Mouse (Mus musculus) neural tube, embryonic 15.5 days (tissue): ENCODE results near the gene Cdc42ep4. TPM values are rescaled to one million over a fixed set of nuclear protein-coding genes. Genes with fewer than 3 reads are reported as not detected.
A peak's percentile ranks its signal among the peaks of the same experiment; 100 is the strongest.

Experiments used
- ATAC-seq: fragments of 200-750 bp; cut with Nextera tagmentation; 2 replicates; pipeline ENCODE4 v1.8.0; 2017; ENCODE audit warnings: mild to moderate bottlenecking, moderate TSS enrichment, moderate library complexity; ENCODE audit not compliant: low FRiP score
- H3K27ac ChIP-seq: fragments of 300-500 bp; sonication (generic); replicated peaks from 2 replicates; pipeline ENCODE4 v1.5.1; 2015; ENCODE audit warnings: mild to moderate bottlenecking, inconsistent platforms
- H3K27me3 ChIP-seq: fragments of 300-500 bp; sonication (generic); replicated peaks from 2 replicates; pipeline ENCODE4 v1.6.1; 2015; ENCODE audit warnings: inconsistent platforms
- H3K36me3 ChIP-seq: fragments of 300-500 bp; sonication (generic); 2 replicates; pipeline ENCODE4 v1.6.1; 2015; ENCODE audit warnings: inconsistent platforms
- H3K4me1 ChIP-seq: fragments of 300-500 bp; sonication (generic); 2 replicates; pipeline ENCODE4 v1.6.1; 2015; ENCODE audit warnings: inconsistent platforms
- H3K4me2 ChIP-seq: fragments of 300-500 bp; sonication (generic); 2 replicates; pipeline ENCODE4 v1.6.1; 2015; ENCODE audit warnings: inconsistent platforms, mild to moderate bottlenecking, moderate library complexity
- H3K4me3 ChIP-seq: fragments of 300-500 bp; sonication (generic); replicated peaks from 2 replicates; pipeline ENCODE4 v1.5.1; 2015; ENCODE audit warnings: mild to moderate bottlenecking, inconsistent platforms
- H3K9ac ChIP-seq: fragments of 300-500 bp; sonication (generic); replicated peaks from 2 replicates; pipeline ENCODE4 v1.6.1; 2015; ENCODE audit warnings: mild to moderate bottlenecking, inconsistent platforms
- H3K9me3 ChIP-seq: fragments of 300-500 bp; sonication (generic); replicated peaks from 2 replicates; pipeline ENCODE4 v1.6.1; 2016; ENCODE audit warnings: inconsistent platforms
- WGBS: fragments of 180-500 bp; shearing (Covaris S2); methylation state at CpG from one replicate; pipeline ENCODE4 v1.1.7; 2015; ENCODE audit warnings: mixed read lengths; 5-methylcytosine and 5-hydroxymethylcytosine counted together
- polyA plus RNA-seq: library from polyadenylated mRNA; unstranded; fragments of >200 nt; fragmentation: Nextera tagmentation; extraction: Ambion mirVana; gene quantifications from 2 replicates; pipeline ENCODE4 v1.2.1, GENCODE M21; 2015

Gene Cdc42ep4
- polyA plus RNA-seq, 1 experiment from 2014 or later: 58.6 TPM

DNA sequence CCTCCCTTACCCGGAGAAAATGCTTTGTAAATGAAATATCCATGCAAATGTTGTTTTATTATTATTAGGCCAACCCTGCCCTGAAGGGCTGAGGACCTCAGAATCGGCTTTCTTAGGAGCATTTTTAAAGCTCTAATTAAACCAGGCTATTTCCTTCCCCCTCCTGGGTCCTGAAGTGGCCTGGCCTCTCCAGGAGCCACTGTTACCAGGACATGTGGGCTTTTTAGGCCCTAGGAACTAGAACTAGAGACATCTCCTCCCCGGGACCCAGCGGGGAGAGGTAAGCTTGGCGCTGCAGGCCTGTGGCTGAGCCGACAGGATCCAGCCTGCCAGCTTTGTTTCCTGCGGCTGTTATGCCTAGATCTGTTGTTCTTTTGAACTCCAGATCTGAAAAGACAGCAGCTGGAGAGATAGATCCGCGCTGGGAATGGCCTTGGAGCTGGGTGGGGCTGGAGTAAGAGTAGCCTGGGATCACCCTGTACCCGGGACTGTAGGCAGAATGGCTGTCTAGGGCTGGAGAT, 41.4 kb downstream of the Cdc42ep4 start:
- H3K4me1 ChIP-seq: peaks cover 18% of the 10 kb centered on the region
- 0 out of 2 replicates have a peak, but pooled peaks cover 4% of the 10 kb centered on the region for H3K36me3 ChIP-seq
- no peak overlapping the region for H3K4me2 ChIP-seq
- 0 out of 2 replicates have a peak, but pooled peaks cover 9% of the 10 kb centered on the region for H3K27me3 ChIP-seq
- H3K27ac ChIP-seq: peak overlapping the region; percentile 38
- ATAC-seq: no peak; the same call in 1 of the 2 replicates
- WGBS: 4% methylated on average over 10 of the region's 10 CpGs
- H3K9ac ChIP-seq: no peak overlapping the region; the same call in 1 of the 2 replicates
- H3K9me3 ChIP-seq: no peaks in the 10 kb centered on the region
- H3K4me3 ChIP-seq: no peak overlapping the region

DNA sequence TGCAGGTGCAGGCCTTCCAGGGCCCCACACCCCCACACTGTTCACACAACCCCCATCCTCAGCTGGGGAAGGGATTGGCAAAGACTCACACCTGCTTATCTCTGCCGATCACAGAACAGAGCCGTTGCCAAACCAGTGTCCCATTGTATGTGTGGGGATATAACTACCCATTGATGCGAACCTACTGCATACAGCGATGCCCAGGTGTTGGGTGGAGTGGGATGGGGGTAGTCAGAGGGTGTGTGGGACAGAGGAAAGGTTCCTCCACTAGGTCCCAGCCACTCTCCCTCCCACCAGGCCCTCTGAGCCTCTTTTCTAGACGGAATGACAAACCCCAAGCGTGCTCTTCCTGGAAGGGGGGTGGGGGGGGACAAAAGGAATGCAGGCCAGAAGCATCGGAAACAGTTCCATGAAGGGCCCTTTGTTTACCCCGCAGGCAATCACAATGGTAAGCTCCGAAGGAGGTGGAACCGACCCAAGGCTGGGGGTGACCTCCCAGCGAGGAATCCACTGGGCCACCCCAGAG, 41.9 kb downstream of the Cdc42ep4 start, which contains the start of gene Cpsf4l:
Cpsf4l (minus strand) TSS at position 287 of the 526 bp plus-strand sequence.
- peak; percentile 44 for ATAC-seq
- H3K36me3 ChIP-seq: 0 out of 2 replicates have a peak, but pooled peaks cover 4% of the 10 kb centered on the region
- H3K27me3 ChIP-seq: 0 out of 2 replicates have a peak, but pooled peaks cover 9% of the 10 kb centered on the region
- no peak within 1 kb of the TSS for H3K4me3 ChIP-seq
- H3K9me3 ChIP-seq: no peaks in the 10 kb centered on the region
- no peak within 1 kb of the TSS; the same call in 1 of the 2 replicates for H3K9ac ChIP-seq
- WGBS: 8% methylated on average over 11 of the region's 11 CpGs
- H3K4me1 ChIP-seq: peaks cover 18% of the 10 kb centered on the region
- H3K27ac ChIP-seq: peak within 1 kb of the TSS; percentile 38
- H3K4me2 ChIP-seq: no peak within 1 kb of the TSS

DNA sequence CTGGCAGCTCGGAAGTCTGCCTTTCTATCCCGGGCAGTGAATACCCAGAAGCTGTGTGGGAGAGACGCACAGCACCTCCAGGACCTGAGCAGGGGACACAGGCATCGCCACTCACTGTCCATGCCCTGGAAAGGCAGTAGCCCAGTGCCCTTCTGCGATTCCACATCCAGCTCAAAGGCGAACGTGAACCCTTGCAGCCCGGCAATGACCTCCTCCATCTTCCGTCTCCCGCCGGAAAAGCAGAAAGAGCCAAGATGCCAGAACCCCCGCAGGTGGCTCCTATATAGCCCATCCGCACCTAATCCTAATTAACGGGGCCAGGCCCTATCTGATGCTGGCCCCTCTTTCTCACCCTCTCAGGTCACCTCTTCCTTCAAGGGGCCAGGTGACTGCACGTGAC, 42.4 kb downstream of the Cdc42ep4 start:
- Histone ChIP-seq H3K27me3 (0 out of 2 replicates have a peak, but pooled peaks cover 9% of the 10 kb centered on the region), H3K9ac (no peak overlapping the region), H3K9me3 (no peaks in the 10 kb centered on the region), H3K4me3 (no peak overlapping the region), H3K27ac (no peak overlapping the region), H3K4me1 (peaks cover 18% of the 10 kb centered on the region), H3K4me2 (no peak overlapping the region), H3K36me3 (0 out of 2 replicates have a peak, but pooled peaks cover 4% of the 10 kb centered on the region)
- 19% methylated on average over 15 of the region's 15 CpGs for WGBS
- ATAC-seq: no peak

DNA sequence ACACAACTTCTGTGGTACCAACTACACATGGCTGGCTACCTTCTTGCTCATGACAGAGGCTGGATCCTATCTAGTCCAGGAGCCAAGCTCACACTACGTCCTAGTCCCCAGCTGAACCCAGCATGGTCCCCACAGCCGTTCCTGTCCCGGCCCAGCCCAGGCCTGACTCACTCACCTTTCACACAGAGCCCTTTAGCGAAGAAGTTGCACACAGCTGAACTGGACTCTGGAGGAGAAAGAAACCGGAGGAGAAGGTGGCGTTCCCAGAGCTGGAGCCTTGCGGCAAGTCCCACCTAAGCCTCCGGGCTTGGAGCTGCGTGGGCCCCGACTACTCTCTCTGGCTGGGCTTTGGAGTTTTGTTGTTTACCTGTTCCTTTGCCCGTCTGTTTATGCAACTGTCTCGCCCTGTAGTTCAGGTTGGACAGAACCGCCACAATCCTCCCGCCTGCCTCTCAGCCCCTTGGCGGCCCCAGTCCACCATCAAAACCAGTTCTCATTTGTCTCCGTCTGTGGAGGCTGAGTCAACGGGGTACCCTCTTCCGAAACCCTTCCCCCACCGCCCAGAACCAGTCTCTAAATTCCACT, 43.0 kb downstream of the Cdc42ep4 start:
- Histone ChIP-seq H3K4me1 (peaks cover 18% of the 10 kb centered on the region), H3K4me2 (no peak overlapping the region), H3K9ac (no peak overlapping the region), H3K27me3 (0 out of 2 replicates have a peak, but pooled peaks cover 9% of the 10 kb centered on the region), H3K27ac (no peak overlapping the region), H3K9me3 (no peaks in the 10 kb centered on the region), H3K36me3 (0 out of 2 replicates have a peak, but pooled peaks cover 4% of the 10 kb centered on the region), H3K4me3 (no peak overlapping the region)
- WGBS: 58% methylated on average over 19 of the region's 19 CpGs
- no peak for ATAC-seq

DNA sequence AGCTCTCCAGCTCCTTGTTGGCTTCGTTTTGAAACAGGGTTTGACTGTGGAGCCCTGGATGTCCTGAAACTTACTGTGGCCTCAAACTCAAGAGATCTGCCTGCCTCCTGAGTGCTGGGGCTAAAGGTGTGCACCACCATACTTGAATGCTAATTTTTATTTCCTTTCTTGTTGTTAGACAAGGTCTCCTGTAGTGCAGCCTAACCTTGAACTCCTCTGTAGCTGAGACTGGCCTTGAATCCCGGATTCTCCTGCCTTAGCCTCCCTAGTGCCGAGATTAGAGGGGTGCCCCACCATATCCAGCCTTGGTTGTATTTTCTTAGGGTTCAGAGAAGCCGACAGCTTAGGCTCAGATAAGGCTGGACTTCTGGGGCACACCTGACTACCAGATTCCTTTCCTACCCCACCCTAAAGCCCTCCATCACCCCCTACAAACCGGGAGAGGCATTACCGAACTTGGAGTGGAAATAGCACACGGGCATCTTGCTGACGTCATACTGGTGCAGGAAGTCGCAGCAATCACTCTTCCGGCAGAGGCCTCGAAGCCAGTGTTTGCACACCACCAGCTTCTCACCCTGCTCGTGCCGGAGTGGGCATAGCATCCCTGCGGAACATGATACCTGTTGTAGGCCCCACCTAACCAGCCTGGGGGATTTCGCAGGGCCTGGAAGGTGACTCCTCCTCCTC, 45.6 kb downstream of the Cdc42ep4 start:
- WGBS: 90% methylated on average over 15 of the region's 15 CpGs
- Histone ChIP-seq H3K27ac (no peak overlapping the region), H3K4me2 (no peak overlapping the region), H3K9me3 (no peaks in the 10 kb centered on the region), H3K4me3 (no peak overlapping the region), H3K27me3 (0 out of 2 replicates have a peak, but pooled peaks cover 9% of the 10 kb centered on the region), H3K9ac (no peak overlapping the region), H3K4me1 (peaks cover 18% of the 10 kb centered on the region), H3K36me3 (0 out of 2 replicates have a peak, but pooled peaks cover 4% of the 10 kb centered on the region)
- no peak for ATAC-seq

DNA sequence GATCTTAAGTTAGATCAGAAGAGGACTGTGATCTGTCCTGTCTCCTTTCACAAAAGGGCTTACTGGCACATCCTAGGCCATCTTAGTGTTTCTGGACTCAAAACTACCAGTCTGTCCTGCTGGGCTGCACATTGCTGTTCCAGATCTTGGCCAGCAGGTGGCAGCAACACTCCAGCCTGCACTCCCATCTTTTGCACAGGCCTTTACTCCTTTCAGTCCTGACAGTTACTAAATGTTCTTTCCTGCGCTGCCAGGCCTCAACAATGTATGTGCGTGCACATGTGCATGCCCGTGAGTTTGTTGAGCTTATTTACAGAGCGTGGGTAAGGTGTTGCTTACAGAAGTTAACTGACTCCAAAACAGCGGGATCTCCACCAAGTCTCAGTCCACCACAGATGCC, 47.9 kb downstream of the Cdc42ep4 start:
- WGBS: 38% methylated on average over 5 of the region's 5 CpGs
- no peak; the same call in 1 of the 2 replicates for ATAC-seq
- Histone ChIP-seq H3K27me3 (0 out of 2 replicates have a peak, but pooled peaks cover 3% of the 10 kb centered on the region), H3K9ac (no peak overlapping the region), H3K9me3 (no peaks in the 10 kb centered on the region), H3K27ac (no peak overlapping the region), H3K36me3 (peaks cover 5% of the 10 kb centered on the region; the same call in 1 of the 2 replicates), H3K4me2 (no peak overlapping the region), H3K4me3 (no peak overlapping the region), H3K4me1 (no peaks in the 10 kb centered on the region)

DNA sequence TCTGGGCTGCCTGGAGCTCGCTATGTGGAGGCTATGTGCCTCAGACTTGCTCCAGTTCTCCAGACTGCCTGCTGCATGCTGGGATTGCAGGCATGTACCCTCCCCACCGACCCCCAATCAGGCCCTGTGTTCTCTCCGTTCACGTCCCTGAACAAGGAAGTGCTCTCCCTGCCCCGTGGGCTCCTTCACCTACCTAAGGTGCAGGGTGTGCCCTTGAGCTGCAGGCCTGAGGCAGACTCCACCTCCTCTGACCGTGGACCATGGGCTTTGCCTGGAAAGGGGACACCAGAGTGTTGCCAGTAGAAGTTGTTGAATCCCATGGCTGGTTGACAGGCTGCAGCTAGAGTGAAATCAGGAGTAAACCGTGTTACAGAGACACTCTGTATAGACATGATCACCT, 52.0 kb downstream of the Cdc42ep4 start:
- Histone ChIP-seq H3K4me3 (no peak overlapping the region), H3K36me3 (peaks cover 27% of the 10 kb centered on the region), H3K4me1 (no peaks in the 10 kb centered on the region), H3K9ac (no peak overlapping the region), H3K27me3 (no peaks in the 10 kb centered on the region), H3K27ac (no peak overlapping the region), H3K9me3 (no peaks in the 10 kb centered on the region), H3K4me2 (no peak overlapping the region)
- WGBS: 90% methylated on average over 7 of the region's 7 CpGs
- no peak for ATAC-seq

DNA sequence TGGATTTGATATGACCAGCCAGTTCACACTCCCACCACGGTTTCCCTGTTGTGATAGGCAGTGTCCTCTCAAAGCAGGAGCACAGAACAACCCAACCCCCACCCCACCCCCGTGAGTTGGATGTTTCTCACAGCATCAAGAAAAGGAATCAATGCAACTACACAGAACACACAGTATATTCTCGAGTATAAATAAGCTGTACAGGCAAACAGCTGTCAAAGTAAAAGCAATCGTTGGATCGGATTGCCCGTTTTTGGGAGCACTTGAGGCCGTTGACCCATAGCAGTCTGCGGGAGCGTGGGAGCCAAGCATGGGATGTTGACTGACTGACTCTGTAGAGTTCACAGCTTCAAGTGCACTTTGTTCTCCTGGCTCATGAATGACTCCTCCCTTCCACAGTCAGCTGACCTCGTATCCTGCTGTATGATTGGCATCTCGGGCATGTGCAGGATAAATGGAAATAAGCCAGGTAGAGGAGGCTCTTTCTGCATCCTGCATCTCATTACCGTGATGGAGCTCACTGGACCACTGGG, 53.6 kb downstream of the Cdc42ep4 start:
- H3K9ac ChIP-seq: no peak overlapping the region
- no peaks in the 10 kb centered on the region for H3K9me3 ChIP-seq

DNA sequence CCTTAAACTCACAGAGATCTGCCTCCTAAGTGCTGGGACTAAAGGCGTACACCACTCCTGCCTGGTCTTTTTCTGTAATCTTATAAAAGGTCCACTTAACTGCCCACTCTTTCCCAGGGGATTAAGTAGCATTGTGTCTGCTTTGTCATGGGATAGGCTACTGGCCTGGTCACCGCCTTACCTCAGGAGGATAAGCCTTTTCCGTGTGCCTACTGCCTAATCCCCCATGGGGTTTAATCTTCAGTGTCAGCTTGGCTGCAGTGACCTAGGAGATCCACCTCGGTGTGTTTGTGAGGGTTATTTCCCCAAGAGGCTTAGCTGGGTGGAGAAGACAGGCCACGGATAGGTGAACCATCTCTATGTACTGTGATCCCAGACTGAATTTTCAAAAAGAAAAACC, 54.1 kb downstream of the Cdc42ep4 start:
- Histone ChIP-seq H3K9me3 (no peaks in the 10 kb centered on the region), H3K4me2 (no peak overlapping the region), H3K27ac (no peak overlapping the region), H3K27me3 (no peaks in the 10 kb centered on the region), H3K4me3 (no peak overlapping the region), H3K9ac (no peak overlapping the region), H3K36me3 (peaks cover 46% of the 10 kb centered on the region), H3K4me1 (no peaks in the 10 kb centered on the region)
- ATAC-seq: no peak
- WGBS: 87% methylated on average over 5 of the region's 5 CpGs

More for the DNA sequence above, 53.6 kb downstream of the Cdc42ep4 start:
- ATAC-seq: no peak
- WGBS: 85% methylated on average over 12 of the region's 12 CpGs
- H3K4me2 ChIP-seq: no peak overlapping the region
- peaks cover 41% of the 10 kb centered on the region for H3K36me3 ChIP-seq
- H3K27me3 ChIP-seq: no peaks in the 10 kb centered on the region
- no peak overlapping the region for H3K27ac ChIP-seq
- H3K4me1 ChIP-seq: no peaks in the 10 kb centered on the region
- no peak overlapping the region for H3K4me3 ChIP-seq

DNA sequence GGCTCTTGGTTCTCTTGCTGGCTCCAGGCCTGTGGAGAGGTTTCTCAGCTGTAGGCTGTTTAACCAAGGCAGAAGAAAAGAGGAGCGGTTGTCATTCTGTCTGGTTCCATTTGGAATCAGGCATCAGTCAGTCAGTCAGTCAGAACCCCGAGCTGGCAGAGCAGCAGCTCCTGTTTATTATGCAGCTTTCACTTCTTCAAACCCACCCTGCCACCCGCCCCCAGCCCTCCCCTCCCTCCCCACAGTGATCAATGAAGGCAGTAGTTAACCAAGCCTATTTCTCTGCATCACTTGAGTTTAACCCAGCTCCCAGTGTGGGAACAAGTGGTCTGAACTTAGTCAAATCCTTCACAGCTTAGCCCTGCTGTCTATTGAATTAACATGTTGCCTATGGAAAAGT, 59.8 kb downstream of the Cdc42ep4 start:
- Histone ChIP-seq H3K4me2 (no peak overlapping the region), H3K9ac (no peak overlapping the region), H3K27ac (no peak overlapping the region), H3K4me1 (peaks cover 3% of the 10 kb centered on the region), H3K36me3 (peaks cover 80% of the 10 kb centered on the region), H3K4me3 (no peak overlapping the region), H3K9me3 (no peaks in the 10 kb centered on the region), H3K27me3 (no peaks in the 10 kb centered on the region)
- no peak for ATAC-seq
- WGBS: 59% methylated on average over 3 of the region's 3 CpGs

DNA sequence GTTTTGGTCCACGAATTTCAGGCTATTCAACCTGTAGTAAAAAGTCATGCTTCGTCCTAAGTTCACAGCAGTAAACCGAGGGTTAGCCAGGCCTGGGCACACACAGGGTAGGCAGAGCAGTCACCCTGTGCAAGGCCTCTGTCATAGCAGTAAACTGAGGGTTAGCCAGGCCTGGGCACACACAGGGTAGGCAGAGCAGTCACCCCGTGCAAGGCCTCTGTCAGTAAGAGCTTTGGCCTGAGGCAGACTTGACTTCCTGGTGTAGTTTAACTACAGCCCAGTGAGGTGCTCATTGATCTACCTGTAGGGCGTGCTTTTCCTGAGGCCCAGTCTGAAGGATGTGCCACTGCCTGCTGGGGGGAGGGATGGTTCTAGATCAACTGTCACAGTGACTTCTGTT, 60.4 kb downstream of the Cdc42ep4 start:
- H3K27ac ChIP-seq: no peak overlapping the region
- H3K27me3 ChIP-seq: no peaks in the 10 kb centered on the region
- peaks cover 76% of the 10 kb centered on the region for H3K36me3 ChIP-seq
- ATAC-seq: no peak
- peaks cover 8% of the 10 kb centered on the region for H3K4me1 ChIP-seq
- no peaks in the 10 kb centered on the region for H3K9me3 ChIP-seq
- WGBS: 92% methylated on average over 5 of the region's 5 CpGs
- H3K4me3 ChIP-seq: no peak overlapping the region
- no peak overlapping the region for H3K4me2 ChIP-seq
- H3K9ac ChIP-seq: no peak overlapping the region
